Mouse (Mus musculus) CD4-positive helper T cell, adult 2 months (primary cell): ENCODE measurements around the gene Itln1.

Experiments
- DNase-seq: peaks from one replicate; pipeline ENCODE4 v3.0.0-alpha.2; 2012; ENCODE audit warnings: low read depth, missing footprints, low spot score

Gene Itln1

DNA sequence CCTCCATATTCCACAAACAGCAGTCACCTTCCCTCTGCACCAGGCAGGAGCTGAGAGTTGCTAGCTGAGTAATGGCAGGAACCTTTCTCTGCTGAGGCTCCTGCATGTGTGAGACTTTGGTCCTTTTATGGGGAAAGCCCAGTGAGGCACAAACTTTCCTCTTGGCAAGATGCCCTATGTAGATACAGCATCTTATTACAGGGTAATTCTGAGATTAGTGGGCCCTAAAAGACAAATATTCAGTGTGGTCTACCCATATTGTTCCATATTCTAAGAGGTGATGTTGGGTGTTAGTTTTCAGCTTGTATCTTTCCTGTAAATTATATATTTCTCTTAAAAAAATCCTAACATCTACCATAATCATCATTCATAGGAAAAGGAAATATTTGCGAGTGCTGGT, at the start of gene Itln1:
Gene Itln1, minus strand, starts transcription at position 101 of the 400 bp plus-strand sequence.
- DNase-seq = no peak

DNA sequence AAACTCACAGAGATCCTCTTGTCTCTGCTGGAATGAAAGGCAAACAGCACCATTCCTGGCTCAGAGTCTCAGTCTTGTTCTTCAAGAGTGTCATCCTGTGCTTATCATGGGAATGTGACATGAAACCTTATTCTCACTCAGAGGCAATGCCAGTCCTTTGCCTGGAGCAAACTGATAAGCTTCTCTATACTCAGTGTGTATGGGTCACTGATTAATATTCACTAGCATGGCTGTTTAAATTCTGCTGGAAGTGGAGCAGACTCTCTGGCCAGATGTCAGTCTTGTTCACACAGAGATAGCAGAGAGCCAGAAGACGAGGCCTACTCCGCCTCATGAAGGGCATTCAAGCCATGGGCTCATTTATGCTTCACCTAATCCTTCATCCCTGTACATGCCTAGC, 49.5 kb upstream of the Itln1 start:
- no peak for DNase-seq

DNA sequence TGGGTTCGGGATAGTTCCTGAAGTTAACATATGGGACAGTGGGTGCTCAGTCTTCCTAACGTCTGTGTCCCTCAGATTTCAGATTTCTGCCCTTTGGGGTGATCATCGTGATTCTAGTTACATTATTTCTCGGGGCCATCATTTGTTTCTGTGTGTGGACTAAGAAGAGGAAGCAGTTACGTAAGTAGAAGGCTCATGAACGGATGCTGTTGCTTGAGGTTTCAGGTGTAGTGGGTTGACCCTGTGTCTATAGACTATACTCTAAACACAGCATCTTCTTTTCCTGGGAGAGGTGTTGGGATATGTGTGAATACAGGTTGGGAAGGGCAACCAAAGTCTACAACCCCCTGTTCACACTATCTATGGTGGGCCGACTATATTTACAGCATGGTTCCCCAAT, 42.1 kb upstream of the Itln1 start:
- DNase-seq = no peak

DNA sequence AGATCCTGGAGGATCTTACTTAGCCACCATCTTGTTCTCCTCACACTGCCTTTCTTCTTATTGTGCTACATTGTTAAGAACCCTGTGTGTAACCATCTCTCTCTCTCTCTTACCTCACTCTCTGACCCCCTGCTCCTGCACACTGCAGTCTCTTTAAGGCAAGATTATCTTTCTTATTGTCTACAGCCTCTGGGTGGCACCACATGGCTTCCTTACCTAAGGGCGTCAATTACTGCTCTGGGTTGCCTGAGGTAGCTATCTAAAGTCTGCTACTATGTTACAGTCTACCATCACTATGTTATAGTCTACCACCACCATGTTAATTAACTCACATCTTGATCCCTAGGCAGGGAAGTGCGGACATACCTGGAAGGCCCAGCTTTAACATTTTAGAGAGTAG, 33.3 kb upstream of the Itln1 start:
- DNase-seq = no peak

DNA sequence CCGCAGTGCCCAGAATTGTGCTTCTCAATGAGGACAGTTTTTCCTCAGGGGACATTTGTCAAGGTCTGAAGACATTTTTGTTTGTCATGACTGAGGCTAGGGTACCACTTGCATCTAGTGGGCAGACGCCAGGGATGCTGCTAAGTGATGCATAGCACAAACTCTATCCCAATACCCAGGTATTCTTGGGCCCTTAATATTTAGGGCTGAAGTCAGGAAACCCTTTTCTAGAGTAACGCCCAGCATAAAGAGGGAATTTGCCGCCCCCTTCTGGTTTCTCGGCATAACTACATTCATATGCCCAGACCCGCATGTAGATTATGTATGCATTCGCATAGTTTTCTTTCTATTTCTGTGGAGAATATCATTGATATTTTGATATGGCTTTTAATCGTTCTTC, 31.7 kb upstream of the Itln1 start:
- DNase-seq = peak; percentile 73

DNA sequence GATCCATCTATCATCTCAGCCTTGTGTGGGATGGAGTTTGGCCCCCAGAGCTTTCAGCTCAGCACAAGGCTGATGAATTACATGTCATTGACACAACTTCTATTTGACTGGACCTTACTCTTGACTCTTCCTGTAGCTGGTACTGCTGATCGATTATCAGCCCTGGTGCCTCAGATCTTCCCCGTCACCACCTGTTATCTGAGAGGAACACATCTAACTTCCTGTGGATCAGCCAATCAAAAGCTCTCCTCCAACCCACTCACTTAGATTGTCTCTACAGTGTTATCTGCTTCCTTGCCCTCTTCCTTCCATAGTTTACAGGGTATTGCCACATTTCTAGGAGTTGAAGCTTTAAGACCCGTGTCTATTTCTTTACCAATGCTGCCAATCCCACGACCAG, 30.8 kb upstream of the Itln1 start:
- DNase-seq = peak; percentile 39

DNA sequence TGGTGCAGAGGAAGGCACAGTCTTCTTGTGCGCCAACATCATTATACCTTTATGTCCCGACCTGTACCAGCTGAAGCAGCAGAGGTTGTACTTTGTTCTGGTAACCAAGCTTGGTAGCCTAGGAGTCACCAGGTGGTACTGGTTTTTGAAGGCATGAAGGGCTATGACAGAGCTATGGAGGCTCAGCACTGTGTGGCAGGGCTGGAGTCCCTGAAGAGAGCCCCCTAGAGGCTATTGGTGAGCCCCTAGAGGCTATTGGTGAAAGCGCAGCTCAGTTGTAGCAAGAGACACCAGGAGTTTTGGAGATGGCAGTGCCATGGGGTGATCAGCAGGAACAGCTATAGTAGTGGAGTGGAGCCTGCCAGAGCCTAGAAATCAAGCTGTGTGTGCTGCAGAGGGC, 29.2 kb upstream of the Itln1 start:
- peak; percentile 61 for DNase-seq

DNA sequence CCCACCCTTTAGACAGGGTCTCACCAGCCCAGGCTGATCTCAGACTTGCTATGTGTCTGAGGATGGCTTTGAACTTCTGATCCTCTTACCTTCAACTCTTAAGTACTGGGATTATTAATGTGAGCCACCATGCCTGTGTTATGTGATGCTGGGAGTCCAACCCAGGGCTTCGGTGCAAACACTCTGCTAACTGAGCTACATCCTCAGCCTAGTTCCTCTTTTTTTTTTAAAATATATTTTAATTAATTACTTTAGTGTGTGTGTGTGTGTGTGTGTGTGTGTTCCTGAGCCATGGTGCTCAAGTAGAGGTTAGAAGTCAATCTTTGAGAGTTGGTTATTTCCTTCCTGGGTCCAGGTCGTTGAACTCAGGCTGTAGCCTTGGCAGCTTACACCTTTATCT, 27.9 kb upstream of the Itln1 start:
- DNase-seq = no peak

DNA sequence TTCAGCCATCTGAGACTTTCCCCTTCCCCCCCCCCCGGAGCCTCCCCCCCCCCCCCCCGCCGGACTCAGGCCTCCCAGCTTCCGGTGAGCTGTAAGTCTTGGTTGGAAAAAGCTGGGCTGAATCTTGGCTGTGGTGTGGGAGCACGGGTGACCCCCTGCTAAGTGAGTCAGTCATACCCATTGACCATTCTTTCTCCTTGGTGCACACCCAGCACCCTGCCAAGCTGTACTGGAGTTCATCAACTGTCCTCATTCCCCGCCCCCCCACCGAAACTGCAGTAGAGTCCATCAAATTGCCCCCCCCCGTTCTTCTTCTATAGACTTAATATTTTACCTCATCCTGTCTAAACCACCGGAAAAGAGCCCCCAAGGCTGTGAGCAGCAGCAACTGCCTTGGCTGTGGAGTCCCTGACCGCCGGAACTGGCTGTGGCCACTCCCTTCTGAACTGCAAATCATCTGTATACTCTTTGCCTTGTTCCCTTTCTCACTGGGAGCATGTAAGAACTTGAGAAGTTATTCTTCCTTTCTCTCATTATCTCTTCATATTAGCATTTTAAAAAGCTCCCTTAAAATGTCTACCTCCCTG, 26.6 kb upstream of the Itln1 start:
- no peak for DNase-seq

DNA sequence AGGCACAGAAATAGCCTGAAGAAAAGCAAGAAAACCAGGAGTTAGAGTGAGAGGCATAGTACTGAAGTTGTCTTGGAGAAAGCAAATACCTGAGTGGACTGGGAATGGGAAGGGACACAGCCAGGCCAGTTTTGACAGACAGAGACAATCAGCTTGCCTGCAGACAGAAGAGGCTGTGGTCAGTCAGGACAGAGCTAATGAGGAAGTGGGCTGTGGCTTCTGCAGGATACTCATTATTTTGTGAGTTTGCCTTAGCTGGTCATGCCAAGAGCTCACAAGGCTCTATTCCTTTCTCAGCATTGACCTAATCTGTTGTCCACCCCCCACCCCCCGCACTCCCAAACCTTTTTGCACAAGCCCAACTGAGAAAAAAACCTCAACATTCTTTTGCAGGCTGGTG, 26.1 kb upstream of the Itln1 start:
- no peak for DNase-seq

DNA sequence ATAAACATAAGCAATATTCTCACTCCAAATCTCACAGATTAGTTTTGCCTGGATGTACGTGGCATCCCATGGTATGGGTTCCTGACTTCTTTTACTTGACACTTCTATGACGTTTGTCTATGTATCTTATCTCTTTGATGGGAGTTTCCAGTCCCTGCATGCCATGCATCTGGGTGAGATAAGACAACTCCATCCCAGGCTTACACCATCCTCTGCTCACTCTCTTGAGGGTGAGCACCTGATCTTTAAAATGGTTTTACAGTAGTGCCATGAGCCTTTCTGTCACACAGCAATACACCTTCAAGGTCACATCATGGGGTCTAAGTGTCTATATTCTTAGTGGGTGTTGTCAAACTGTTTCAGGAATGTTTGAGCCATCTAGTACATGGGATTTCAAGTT, 25.2 kb upstream of the Itln1 start:
- DNase-seq = no peak

DNA sequence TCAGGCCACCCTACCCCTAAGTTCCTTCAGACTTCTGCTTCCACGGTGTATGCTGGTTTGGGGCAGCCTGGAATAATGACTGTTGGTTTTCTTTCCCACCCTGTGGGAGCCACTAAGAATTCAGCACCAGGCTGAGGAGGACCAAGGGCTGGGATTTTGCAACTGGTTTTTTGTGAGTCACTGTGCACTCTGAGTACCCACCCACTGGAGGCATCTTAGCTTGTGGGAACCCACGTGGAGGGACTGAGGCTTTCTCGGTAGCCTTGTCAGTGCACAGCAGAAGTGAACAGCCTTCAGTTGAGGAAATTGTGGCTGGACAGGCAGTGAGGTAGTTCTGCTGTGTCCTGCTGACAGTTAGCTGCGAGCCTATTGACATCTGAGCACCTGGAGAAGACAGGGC, 23.8 kb upstream of the Itln1 start, which contains the start of gene Cd244a:
Gene Cd244a, plus strand, starts transcription at position 296 of the 400 bp plus-strand sequence.
- DNase-seq = no peak

DNA sequence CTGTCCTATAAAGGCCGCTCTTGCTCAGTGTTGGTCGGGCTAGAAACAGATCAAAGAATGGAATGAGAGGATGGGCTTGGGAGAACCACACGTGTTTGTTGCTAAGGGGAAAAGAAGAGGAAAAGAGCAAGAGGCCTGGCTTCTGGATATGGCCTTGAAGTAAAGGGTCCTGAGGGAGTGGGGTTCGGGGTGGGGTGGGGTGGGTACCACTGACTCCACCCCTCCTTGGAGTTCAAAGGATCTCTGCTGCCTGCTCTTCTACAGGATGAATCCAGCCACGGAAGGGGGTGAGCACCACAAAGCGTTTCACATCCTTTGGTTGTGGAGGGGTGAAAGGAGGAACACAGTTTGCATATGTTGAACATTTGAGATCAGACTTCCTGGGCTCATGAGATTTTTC, 23.3 kb upstream of the Itln1 start:
- no peak for DNase-seq

DNA sequence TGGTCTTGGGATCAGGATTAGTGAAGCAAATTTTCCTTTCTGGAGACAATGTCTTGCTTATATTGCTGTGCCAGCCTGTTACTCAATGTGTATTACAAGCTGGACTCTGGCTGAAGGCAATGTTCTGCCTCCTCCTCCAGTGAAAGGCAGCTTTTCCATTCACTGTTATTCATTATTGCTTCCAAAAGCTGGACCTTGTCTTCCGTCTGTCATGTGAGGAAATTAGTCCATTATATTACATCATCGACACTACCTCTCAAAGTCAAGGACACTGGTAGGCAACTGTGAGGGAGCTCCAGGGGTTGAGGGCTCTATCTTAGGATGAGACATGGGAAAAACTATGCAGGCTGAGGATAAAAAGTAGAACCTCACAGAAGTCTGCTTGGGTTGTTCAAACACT, 21.3 kb upstream of the Itln1 start:
- no peak for DNase-seq

DNA sequence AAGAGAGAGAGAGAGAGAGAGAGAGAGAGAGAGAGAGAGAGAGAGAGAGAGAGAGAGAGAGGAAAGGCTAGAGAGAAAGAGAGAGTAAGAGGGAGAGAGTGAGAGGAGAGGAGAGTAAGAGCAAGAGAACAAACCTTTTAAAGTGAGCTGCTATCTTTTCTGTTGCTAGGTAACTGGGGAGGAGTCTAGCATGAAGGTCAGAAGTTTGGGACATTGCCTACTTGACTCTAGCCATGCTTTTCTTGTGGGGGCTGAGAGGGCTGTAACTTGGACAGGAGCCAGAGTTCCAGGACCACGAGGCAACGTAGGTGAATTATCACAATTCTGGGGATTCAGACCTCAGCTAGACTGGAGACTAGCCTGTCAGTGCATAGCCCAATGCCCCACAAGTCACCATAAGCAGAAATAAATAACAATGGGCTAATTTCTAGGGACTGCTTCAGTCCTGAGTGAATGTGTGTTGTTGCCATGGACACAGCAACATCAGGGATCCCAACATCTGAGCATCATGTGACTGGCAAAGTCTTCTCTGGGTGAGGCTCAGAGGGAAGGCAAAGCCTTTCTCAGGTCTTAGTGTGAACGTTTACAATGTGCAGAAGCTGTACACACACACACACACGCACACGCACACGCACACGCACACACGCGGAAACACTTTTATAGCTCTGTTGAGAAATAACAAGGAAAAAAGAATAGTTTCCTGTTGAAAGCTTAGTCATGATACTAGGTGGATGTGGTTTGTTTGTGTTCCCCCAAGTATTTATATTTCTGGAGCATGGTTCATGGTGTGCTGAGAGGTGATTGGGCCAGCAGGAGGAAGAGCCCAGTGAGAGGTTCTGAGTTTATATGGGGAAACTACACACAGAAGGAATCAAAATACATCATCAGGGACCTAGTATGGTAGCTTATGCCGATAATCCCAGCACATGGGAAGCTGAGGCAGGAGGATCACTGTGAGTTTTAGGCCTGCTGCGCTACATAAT, 18.6 kb upstream of the Itln1 start:
- no peak for DNase-seq

DNA sequence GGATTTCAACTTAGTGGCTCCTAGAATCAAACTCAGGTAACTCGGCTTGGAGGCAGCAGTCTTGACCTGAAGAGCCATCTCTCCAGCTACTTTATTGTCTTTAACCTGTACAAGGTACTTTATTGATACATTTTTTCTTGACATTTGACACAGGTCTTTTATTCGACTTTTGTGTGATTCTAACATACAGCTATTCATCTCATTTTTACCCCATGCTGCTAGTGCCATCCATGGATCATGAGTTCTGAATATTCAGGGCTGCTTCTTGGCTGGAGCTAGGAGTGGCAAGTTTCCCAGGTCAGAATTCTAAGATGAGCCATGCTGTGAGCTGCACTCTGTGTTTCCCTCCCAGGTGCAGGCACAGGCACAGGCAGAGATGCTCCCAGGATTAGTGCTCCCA, 17.1 kb upstream of the Itln1 start:
- no peak for DNase-seq

DNA sequence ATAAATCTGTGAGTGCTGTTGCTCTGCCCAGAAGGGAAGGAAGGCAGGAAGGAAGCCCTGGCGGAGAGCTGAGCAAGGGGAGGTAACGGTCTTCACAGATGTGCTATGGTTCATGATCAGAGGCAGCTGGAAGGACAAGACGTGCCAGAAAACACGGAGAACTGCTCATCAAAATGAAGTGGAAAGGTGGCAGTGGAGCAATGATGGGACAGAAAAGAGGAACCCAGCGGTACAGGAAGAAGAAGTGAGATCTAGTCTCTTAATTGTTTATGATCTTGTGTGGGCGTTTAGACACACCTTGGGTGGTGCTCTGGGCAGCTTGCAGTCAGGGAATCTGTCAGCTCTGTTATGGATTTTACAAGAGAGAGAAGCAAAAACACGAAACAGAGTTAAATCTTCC, 16.2 kb upstream of the Itln1 start:
- DNase-seq = no peak

DNA sequence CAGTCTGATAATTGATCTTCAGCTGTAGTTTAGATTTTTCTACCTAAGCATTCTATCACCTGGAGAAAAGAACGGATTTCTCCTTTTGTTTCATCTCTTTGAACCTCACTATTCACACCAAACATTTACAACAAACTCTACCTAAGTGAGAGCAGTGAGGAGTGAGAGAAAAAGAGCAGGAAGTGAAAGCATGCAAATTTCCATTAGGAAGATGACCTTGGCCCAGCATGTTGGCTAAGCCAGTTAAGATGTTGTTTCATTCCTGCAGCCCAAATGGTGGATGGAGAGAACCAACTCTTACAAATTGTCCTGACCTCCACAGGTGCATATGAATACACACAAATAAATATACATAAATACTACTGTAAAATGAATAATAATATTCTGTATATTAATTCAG, 5.6 kb upstream of the Itln1 start:
- no peak for DNase-seq

DNA sequence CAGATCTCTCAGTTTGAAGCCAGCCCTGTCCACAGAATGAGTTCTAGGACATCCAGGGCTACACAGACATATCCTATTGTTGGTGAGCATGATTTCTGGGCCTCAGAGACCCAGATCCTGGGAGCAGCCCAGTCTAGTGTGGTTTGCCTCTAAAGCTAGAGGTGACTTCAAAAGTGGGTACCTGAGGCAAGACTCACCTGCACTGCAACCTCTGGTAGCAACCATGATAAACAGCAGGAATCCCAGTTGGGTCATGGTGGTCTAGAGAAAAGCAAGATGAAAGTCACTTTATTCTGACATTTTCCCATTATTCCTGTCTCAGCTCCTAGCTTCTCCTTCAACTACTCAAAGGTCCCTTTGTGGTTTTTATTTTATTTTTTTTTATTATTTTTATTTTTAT, 537 bp downstream of the Itln1 start:
- DNase-seq = no peak

DNA sequence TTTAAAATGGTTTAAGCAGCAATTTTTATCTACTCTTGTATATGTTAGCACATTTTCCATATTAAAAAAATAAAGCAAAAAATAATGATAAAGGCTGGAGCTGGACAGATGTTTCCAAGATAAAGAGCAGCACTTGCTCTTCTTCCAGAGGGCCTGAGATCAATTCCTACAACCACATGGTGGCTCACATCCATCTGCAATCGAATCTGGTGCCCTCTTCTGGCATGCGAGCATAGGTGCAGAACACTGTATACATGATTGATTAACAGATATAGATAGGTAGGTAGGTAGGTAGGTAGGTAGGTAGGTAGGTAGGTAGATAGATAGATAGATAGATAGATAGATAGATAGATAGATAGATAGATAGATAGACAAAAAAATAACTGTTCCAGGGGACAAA, 2.3 kb downstream of the Itln1 start:
- DNase-seq = peak; percentile 35

DNA sequence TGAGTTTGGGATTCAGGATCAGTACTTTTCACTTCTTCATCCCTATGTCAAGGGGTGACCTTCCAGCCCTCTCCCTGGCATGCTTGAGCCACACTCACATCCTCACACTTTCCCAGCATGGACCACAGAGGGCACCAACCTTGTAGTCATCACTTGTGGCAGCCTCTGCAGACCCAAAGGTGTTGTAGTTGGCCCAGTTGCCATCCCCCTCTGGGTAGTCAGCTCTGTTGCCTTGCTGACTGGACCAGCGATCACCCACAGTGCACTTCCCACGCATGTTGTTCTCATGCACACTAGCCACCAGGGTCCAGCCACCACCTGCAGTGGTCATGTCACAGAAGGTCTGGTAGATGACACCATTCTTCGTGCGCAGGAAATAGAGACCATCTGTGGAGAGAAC, 3.7 kb downstream of the Itln1 start:
- DNase-seq = no peak

DNA sequence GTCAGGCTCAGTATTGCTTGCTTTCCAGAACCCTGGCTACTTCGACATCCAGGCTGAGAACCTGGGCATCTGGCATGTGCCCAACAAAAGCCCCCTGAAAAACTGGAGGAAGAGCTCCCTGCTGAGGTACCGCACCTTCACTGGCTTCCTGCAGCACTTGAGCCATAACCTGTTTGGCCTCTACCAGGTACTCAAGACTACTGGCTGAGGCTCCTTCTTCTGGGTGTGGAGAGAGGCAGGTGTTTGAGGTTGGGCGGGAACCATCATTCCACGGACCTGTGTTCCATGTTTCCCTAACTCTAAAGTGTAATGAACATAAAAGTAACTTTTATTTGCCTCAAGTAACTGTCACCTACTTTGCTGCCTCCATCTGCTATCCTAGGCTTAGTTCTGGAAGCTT, 19.5 kb downstream of the Itln1 start:
- DNase-seq = no peak

DNA sequence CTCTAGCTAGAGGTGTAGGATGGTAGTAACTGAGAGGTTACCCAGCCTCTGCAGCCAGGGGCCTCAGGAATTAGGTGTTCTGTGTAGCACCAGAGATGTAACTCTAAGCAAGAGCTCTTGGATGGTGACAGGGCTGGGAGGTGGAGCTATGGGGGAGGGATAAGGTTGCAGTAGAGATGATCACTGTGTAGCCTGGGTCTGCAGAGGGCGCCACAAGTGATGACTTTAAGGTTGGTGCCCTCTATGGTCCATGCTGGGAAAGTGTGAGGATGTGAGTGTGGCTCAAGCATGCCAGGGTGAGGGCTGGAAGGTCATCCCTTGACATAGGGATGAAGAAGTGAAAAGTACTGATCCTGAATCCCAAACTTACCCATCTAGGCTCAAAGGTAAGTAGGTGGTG, 20.1 kb downstream of the Itln1 start:
- peak; percentile 28 for DNase-seq
